Mouse (Mus musculus) cerebellum, postnatal 4 days (tissue): Measurements from ENCODE around the gene Gpr155.

ENCODE experiments used
- DNase-seq, 2 experiments: peaks; one replicate each; pipeline ENCODE4 v3.0.0; 2022; ENCODE audit warnings: low spot score in 2 of 2, mixed read lengths in 1 of 2

The Gpr155 gene

DNA sequence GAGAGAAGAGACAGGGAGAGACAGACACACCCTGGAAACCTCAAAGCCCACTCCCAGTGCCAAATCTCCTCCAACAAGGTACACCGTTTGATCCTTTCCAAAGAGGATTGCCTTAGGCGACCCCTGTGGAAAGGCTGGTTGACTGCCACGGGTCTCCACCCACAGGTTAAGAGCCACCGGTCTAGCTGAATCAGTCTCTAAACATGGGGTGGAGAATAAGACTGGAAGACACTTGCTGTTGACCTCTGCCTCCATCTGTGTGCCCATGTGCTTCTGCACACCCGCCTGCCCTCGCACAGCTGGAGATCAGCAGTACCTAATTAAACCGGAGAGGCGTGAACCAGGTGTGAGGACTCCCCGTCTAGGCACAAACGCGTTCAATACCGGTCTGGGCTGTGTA, 63.4 kb downstream of the Gpr155 start:
- no peak for DNase-seq

GRCm38 (mm10) chr2:73319218-73319617, 67.2 kb downstream of the Gpr155 start:
- no peak for DNase-seq

DNA sequence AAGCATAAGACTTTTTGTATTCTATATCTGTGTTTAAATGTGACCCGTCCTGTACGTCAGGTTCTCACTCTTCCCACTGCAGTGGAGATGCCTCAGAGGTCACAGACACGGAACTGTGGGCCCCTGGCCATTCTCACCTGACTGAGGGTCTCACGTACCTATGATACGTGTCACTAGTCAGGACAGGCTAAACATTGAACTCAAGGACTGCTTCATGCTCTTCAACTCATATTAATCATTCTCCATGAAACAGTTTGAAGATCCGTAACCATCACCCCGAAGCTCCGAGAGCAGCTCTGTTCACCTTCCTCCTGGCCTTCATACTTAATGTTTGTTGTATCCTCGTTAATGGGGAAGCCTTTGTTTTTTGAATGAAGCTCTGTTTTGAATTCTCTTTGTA, 68.9 kb downstream of the Gpr155 start:
- DNase-seq: no peak

GRCm38 (mm10) chr2:73314311-73314710, 72.1 kb downstream of the Gpr155 start:
- DNase-seq: no peak

- DNase-seq: peak in 1 of 2 experiments; percentile 18
Measured at GRCm38 (mm10) chr2:73313117-73313501, 73.3 kb downstream of the Gpr155 start.

GRCm38 (mm10) chr2:73312152-73313116, 73.9 kb downstream of the Gpr155 start, which contains the start of the genes Scrn3 and Cir1:
Gene Scrn3 (plus strand): TSS chr2:73312601.
Gene Cir1 (minus strand): TSS chr2:73312701.
- peak; percentile 81 to 93 for DNase-seq

DNA sequence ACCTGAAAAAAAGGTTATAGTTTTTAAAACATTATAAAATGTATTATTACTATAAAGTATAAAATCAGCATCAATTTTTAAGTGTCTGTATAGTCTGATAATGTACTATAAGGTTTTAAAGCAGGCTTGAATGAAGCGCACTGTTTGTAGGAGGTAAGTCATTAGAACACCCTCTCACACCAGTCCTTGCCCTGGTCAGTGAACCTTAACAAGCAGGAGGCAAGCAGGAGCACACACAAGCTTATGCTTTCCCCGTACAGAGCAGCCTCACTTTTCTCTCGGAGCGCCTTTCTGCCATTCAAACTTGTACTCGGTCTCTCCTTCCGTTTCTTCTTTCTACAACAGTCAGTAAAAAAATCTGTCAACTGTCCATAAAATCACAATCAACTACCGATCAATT, 80.4 kb downstream of the Gpr155 start:
- no peak for DNase-seq

GRCm38 (mm10) chr2:73304506-73304905, 81.9 kb downstream of the Gpr155 start:
- DNase-seq: no peak

DNA sequence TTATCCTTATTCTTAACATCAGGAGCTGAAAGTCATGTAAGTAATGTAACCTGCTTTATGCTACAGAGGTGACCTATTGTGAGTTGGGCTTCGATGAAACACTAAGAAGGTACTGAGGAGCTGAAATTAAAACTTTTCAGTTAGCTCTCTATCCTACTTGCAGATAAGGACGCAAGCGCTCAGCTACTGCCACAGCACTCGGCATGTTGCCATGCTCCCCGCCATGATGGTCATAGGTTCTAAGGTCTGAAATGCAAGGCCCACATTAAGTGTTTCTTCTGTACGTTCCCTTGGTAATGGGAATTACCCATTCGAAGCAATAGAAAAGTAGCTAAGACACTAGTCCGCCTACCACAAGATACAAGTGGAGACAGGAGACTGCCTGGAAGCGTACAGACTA, 83.7 kb downstream of the Gpr155 start:
- DNase-seq: no peak

DNA sequence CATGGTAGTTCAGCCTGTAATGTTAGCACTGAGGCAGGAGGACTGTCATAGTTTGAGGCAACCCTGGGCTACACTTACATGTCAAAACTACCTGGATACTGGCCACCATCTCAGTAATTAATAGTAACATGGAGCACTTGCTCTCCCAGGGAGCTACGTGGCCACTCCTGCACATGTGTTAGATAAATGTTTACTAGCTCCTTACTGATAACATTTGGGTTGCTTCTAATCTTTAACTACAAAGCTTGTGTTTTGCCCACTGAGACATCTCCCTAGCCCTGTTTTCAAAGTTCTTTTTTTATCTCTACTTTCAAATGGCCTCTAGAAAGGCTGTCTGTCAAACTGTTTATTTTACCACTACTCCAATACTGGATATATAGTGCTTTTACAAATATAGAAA, 84.4 kb downstream of the Gpr155 start:
- no peak for DNase-seq

DNA sequence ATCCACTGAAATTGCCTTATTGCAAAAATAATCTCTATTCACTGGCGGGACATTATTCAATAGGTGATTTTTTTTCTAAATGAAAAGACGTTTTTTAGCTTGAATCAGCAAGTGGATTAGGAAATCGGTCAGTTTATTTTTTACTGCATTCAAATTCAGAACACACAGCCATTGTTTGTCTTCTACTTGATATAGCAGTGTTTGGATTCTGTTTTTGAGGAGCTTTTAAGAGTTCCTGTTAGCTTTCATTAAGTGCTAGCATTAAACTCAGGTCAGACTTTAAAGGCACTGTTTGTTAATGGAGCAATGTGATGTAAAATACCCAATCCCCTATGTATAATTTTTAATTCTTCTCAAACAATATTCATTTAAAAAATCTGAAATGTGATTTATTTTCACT, 87.5 kb downstream of the Gpr155 start:
- no peak for DNase-seq

DNA sequence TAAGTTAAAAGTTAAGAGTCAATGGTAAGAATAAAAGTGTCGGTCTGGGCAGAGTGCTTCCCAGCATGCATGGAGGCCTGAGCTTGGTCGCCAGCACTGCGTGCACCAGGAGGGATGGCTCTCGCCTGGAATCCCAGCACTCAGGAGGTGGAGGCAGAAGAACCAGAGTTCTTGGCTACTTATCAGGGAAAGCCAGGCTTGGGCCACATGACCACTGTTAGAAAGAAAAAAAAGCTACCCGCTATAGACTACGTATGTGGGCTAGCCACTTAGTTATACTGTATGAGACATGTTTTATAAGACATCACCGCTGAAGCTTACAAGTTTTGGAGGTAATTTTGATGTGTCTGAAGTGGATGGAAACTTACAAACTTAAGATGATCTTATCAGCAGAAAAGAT, 88.2 kb downstream of the Gpr155 start:
- no peak for DNase-seq

DNA sequence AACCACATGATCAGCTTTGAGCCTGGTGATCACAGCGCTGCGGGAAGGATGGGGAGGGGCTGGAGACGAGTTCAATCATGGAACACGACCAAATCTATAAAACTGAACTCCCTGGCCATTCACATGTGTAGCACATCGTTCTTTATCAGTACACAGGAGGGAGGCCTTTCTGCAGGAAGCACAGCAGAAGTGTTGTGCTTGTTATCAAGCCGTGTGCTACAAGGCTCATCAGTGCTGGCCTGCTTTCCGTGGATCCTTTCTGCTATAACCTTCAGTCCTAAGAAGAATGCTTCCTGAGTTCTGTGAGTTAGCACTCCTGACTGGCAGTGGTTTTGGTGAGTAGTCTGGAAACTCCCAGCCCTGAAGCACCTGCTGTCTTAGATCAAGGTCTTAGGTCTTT, 91.3 kb downstream of the Gpr155 start:
- DNase-seq: no peak
